ENCODE assay signal across 8 mouse cellular contexts in the genomic region with DNA sequence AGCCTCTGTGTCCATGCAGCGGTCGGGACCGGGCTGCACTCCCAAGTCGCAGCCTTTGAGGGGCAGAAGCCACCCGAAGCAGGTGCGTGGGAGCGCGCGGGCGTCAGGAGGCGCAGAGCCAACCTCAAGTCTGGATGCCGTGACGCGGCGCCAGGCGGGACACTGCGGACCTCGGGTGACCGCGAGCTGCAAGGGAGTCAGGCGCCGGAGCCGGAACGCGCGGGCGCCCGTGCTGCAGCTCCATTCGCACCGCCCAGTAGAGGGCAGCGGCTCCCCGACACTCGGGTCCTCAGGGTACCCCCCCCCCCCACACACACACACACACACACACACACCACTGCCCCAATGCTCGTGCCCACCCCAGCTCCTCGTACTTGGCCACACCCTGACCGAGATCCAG. TPM values are rescaled to one million over a fixed set of nuclear protein-coding genes. Genes with fewer than 3 reads are reported as not detected.
DNase-seq lines count a peak whose midpoint lies in the region; ATAC-seq and TF ChIP-seq lines count a peak whose summit lies in the region.

No protein-coding gene starts in this region.

- peak overlapping the region; percentile 98 for H3K4me2 ChIP-seq in hindbrain, embryonic 13.5 days

- H3K27me3 ChIP-seq in hindbrain, embryonic 13.5 days = peaks cover 36% of the 10 kb centered on the region

- no peaks in the 10 kb centered on the region for H3K9me3 ChIP-seq in ES-E14 (ENCODE audit: control insufficient read depth, insufficient read depth, low read depth, low read length)
- H3K9me3 ChIP-seq in hindbrain, embryonic 13.5 days = no peaks in the 10 kb centered on the region

- ATAC-seq in hindbrain, embryonic 13.5 days (ENCODE audit: low FRiP score) = no peak

- no peak overlapping the region for H3K27ac ChIP-seq in ES-E14 (ENCODE audit: insufficient read depth, low read depth, low read length, poor library complexity, severe bottlenecking)
- H3K27ac ChIP-seq in hindbrain, embryonic 13.5 days = no peak overlapping the region

- H3K4me1 ChIP-seq in ES-E14 (ENCODE audit: control insufficient read depth in 2 of 2, insufficient read depth in 2 of 2, low read length in 2 of 2, poor library complexity in 1 of 2) = peaks cover 0 to 3% of the 10 kb centered on the region in 2 experiments; a peak in 1 of 4 replicates
- H3K4me1 ChIP-seq in hindbrain, embryonic 13.5 days (replicated peaks) = peaks cover 31% of the 10 kb centered on the region

- peak overlapping the region; percentile 73 to 99 for H3K4me3 ChIP-seq in ES-E14 (ENCODE audit: insufficient read depth in 1 of 2, low read depth in 1 of 2, low read length in 2 of 2, poor library complexity in 1 of 2, severe bottlenecking in 1 of 2)
- H3K4me3 ChIP-seq in hindbrain, embryonic 13.5 days = peak overlapping the region; percentile 98

- H3K36me3 ChIP-seq in ES-E14 (ENCODE audit: control insufficient read depth, insufficient read depth, low read length, poor library complexity, severe bottlenecking) = no peaks in the 10 kb centered on the region
- H3K36me3 ChIP-seq in hindbrain, embryonic 13.5 days = no peaks in the 10 kb centered on the region

- in situ Hi-C loops in ES-E14 (cut with MboI; ENCODE audit: low sequenced_read_pairs in 2 of 2, unreplicated experiment in 2 of 2) = loop anchor here in 1 of 2 experiments (5.0 kb wide), 1 partner anchor 54 kb away; no protein-coding TSS in a partner anchor

- no peak for DNase-seq in ES-E14 (ENCODE audit: low read depth, low spot score)
- DNase-seq in cerebellum, adult 9-10 months = peak; percentile 80
- peak; percentile 33 to 59 for DNase-seq in frontal cortex, postnatal 25 days (ENCODE audit: low spot score in 2 of 2)
- DNase-seq in left cerebral cortex, adult 18-20 months (ENCODE audit: low spot score in 2 of 2) = peak; percentile 61 to 71
- DNase-seq in lung, postnatal 4 days = peak; percentile 86 to 88
- peak; percentile 45 for DNase-seq in retina, postnatal 7 days (ENCODE audit: low read depth, low spot score)
- DNase-seq in urinary bladder, adult 18-20 months (ENCODE audit: low spot score in 2 of 2) = peak; percentile 64 to 75

- WGBS in hindbrain, embryonic 13.5 days = 0% methylated on average over 21 of the region's 36 CpGs

- peak overlapping the region; percentile 53 for H3K9ac ChIP-seq in ES-E14 (ENCODE audit: insufficient read depth, low read depth, low read length, poor library complexity, severe bottlenecking)
- peak overlapping the region; percentile 51; the same call in 1 of the 2 replicates for H3K9ac ChIP-seq in hindbrain, embryonic 13.5 days

TF ChIP-seq in ES-E14, 5 proteins besides CTCF, POLR2A, EP300 and RAD21:
- TF ChIP-seq HCFC1 (IDR thresholded peaks at IDR 0.05; ENCODE audit: borderline replicate concordance, insufficient read depth, low read length) (no peak), CHD2 (IDR thresholded peaks at IDR 0.05; ENCODE audit: low read depth, low read length) (no peak), MAFK (IDR thresholded peaks at IDR 0.05; ENCODE audit: insufficient read depth, low read depth, low read length) (no peak)

RNA-seq across cellular contexts. Expression of a gene that starts 1.5 kb away (rescaled TPM):
- total RNA-seq in ES-E14 (2012; rRNA removed) = 22.6 and 23.6 TPM in 2 replicates
- 104 and 106 TPM in 2 replicates for polyA plus RNA-seq in hindbrain, embryonic 13.5 days (2015; fragmentation: Nextera tagmentation; extraction: Ambion mirVana)
- total RNA-seq in left cerebral cortex, adult 18-20 months (2021) = 100 to 1,000 TPM; 104 to 116 TPM
